Mouse (Mus musculus): ENCODE measurements around the gene Phc2.

GRCm38 (mm10) chr4:128788108-128788507 is 133.6 kb downstream of the Phc2 start:
- TF ChIP-seq CTCF (IDR thresholded peaks at IDR 0.05; ENCODE audit: borderline replicate concordance, insufficient read depth, low read length) (no peak), POLR2A (IDR thresholded peaks at IDR 0.05; ENCODE audit: low read depth, low read length) (no peak)
